Mouse (Mus musculus) T-helper 2 cell (primary cell): ENCODE measurements around the gene Sf3b6.
"Not testable (repeated sequence)": the region's sequence is repeated elsewhere in the genome, so short reads cannot be mapped to it uniquely, and the experiment has no call there.

Experiments
- in situ Hi-C: fragments of 300-600 bp; cut with MboI, MseI; formaldehyde crosslinking; loops from one replicate; pipeline ENCODE4 v1.15.1; 2025; ENCODE audit warnings: high pct_unique_total_duplicates

The Sf3b6 gene

GRCm38 (mm10) chr12:4817361-4818101 lies at the start of gene Sf3b6:
Gene Sf3b6 (plus strand): TSS chr12:4817544.
- in situ Hi-C loops = no loop called here

- in situ Hi-C loops = no loop called here
These were observed 48.6 kb upstream of the Sf3b6 start, which contains the start of the genes Pfn4 and Fam228b for GRCm38 (mm10) chr12:4768492-4769332. Gene Pfn4 (plus strand): TSS chr12:4769022. Gene Fam228b (minus strand): TSS chr12:4769267.

GRCm38 (mm10) chr12:4769333-4769723 lies 48.0 kb upstream of the Sf3b6 start:
- in situ Hi-C loops = no loop called here

- in situ Hi-C loops = no loop called here
These were observed 42.3 kb upstream of the Sf3b6 start for GRCm38 (mm10) chr12:4774895-4775587.

DNA sequence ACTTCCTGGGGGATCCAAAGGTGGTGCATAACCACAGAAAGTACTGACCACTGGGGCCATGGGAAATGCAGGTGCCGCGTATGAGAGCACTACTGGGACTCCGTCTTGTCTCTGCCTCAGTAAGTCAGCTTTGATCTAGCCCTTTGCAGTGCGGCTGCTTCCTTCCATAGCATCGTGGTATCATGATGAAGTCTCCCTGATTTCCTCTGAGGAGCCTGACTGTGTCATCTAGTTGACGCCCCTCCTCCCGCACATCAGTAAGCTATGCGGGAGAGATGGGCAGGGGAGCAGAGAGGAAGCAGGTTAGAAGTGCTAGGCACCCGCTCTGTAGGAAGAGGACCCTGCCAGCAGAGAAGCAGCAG lies 41.8 kb upstream of the Sf3b6 start:
- in situ Hi-C loops = no loop called here

DNA sequence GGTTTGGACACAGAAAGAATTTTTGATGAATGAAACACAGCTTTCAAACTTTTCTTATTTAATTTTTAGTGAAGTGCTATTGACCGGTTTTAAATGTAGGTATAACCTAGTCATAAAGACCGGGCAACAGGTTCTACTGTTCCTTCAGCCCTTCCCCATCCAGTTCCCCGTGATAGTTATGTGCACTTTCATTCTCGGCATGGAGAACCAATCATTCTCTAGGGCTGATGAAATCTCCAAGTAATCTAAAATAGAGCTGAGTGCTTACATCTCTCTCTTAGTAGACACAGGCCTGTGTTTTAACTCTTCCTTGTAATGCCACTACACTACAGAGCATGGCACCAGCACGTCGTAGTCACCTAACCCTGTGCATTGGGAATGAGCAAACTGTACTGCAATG lies 39.6 kb upstream of the Sf3b6 start:
- in situ Hi-C loops = no loop called here

DNA sequence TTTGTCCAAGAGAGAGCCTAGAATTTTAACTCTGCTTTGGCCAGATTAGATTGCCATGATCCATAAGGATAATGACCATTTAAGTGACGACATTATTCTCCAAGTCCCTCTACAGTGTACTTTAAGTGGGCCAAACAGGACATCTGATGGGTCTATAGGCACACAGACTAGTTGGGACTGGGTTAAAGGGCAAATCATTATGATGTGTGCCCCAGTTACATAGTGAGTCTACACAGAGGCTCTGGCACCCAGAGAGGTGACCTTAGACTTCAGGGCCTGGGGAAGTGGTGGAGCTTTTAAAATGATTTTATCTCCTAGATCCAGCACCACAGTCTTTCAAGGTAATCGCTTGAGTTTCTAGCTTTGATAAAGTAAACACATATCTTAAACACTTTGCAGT lies 37.1 kb upstream of the Sf3b6 start:
- in situ Hi-C loops = no loop called here

DNA sequence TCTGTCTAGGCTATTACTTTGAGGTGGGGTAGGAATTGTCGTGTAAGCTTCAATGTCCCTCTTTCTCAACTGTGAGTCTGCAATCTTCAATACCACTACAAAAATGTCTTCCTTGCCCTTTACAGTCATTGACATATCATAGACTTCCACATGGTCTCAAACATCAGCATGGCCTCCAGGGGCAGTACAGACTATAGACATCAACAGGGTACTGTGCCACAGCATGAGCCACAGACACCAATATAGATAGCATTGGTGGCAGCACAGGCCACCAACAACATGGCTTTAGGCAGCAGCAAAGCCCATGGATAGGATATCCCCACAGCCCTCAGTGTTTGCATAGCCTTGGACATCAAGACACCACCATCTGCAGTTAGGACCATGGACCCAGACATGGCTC lies 36.1 kb upstream of the Sf3b6 start:
- in situ Hi-C loops = no loop called here

DNA sequence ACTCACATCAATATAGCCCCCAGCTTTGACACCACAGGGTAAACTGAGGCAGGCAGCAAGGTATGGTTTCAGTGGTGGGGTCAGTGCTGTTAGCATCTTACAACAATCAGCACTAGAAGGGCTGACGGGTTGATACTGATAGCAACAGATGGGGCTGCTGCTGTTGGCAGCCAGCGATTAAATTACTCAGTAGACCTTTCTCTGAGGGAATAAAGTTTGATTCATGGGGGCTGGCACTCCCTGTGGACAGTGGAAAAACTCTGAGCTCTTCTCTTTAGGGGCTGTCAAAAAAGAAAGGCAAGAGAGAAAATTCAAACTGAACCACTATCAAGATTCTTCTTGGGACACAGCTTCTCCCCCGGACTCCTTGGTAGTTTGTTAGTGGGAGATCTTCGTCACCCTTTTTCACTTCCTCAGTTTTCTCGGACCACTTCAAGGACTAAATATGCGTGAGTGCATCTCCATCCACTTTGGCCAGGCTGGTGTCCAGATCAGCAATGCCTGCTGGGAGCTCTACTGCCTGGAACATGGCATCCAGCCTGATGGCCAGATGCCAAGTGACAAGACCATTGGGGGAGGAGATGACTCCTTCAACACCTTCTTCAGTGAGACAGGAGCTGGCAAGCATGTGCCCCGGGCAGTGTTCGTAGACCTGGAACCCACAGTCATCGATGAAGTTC lies 35.5 kb upstream of the Sf3b6 start:
- in situ Hi-C loops = not testable (repeated sequence)

- in situ Hi-C loops = no loop called here
These were observed 33.7 kb upstream of the Sf3b6 start for GRCm38 (mm10) chr12:4783598-4783997.

GRCm38 (mm10) chr12:4784466-4784865 lies 32.9 kb upstream of the Sf3b6 start:
- in situ Hi-C loops = no loop called here

DNA sequence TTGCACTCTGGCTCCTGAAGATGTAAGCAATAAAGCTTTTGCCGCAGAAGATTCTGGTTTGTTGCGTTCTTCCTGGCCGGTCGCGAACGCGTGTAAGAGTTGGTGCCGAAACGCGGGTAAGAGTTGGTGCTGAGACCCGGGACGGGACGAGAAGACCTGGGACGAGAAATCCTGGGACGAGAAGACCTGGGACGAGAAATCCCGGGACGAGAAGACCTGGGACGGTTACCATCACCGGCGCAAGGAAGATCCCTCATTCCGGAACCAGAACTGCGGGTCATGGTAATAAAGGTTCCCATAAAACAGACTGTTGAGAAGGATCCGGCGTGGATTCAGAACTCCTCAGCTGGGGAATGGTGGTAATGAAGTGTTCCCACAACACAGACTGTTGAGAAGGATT lies 29.2 kb upstream of the Sf3b6 start:
- in situ Hi-C loops = not testable (repeated sequence)

GRCm38 (mm10) chr12:4793718-4794117 lies 23.6 kb upstream of the Sf3b6 start:
- in situ Hi-C loops = no loop called here

DNA sequence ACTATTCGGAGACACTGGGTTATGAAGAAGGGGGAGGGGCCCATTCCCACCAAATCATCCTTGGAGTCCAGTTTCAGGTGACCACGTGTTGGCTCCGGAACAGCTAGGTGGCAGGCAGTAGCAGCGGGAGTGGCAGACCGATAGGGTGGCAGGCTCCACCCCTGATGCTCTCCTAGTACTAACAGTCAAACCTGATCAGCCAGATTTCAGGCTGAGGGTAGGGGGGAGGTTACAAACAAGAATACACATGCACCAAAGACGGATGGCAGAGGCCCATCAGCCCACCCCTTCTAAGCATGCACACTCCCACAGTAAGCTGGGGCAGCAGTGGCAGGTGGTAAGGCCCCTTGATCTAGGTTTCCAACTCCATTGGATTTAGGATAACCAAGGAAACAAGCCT lies 19.9 kb upstream of the Sf3b6 start:
- in situ Hi-C loops = not testable (repeated sequence)

GRCm38 (mm10) chr12:4811036-4811435 lies 6.3 kb upstream of the Sf3b6 start:
- in situ Hi-C loops = no loop called here

DNA sequence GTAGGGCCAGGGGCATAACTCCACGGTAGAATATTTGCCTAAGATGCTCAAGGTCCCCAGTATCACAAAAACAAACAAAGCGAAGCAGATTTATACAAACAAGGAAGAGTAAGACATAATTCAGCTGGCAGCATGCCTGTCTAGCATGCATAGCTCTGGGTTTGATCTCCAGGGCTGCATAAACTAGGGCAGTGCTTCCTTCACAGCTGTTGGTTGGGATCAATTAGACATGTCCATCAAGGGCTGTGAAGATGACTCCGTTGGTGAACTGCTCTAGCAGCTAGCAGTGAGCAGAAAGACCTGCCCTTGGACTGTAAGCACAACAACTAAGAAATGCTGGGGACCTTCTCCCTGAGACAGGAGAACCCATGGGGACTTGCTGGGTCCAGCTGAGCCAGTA lies 5.6 kb upstream of the Sf3b6 start:
- in situ Hi-C loops = no loop called here

DNA sequence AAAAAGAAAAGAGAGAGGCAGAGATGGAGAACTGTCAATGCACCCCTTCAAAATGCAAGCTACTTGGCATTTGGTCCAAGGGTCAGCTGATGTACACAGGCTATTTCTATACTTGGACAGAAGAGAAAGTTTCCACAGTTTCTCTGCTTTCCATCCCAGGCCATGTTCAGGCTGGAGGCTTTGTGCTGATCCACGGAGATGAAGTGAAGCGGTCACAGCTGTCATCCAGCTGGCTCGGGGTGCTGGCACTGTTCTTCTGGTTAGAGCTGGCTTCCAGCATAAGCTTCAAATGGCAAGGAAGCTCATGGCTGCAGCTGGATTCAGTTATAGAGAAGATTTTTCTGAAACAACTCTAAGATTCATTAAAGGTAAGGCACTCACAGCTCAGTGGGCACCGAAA lies 3.7 kb upstream of the Sf3b6 start:
- in situ Hi-C loops = no loop called here

- in situ Hi-C loops = no loop called here
These were observed 524 bp upstream of the Sf3b6 start for GRCm38 (mm10) chr12:4816680-4817360.

DNA sequence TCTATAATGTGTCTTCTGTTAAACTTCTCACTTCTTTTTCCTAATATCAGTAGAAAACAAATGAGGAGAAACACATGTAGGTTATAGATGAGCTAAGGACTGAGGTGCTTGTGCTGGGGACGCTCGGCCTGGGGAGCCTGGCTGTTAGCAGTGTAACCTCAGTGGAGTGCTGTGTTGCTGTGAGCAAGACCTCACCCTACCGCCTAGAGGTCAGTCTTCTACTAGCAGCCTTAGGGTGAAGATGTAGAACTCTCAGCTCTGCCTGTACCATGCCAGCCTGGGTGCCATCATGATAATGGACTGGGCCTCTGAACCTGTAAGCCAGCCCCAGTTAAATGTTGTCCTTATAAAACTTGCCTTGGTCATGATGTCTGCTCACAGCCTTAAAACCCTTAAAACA lies 9.9 kb downstream of the Sf3b6 start:
- in situ Hi-C loops = no loop called here

- in situ Hi-C loops = no loop called here
These were observed 19.6 kb downstream of the Sf3b6 start for GRCm38 (mm10) chr12:4836959-4837358.

DNA sequence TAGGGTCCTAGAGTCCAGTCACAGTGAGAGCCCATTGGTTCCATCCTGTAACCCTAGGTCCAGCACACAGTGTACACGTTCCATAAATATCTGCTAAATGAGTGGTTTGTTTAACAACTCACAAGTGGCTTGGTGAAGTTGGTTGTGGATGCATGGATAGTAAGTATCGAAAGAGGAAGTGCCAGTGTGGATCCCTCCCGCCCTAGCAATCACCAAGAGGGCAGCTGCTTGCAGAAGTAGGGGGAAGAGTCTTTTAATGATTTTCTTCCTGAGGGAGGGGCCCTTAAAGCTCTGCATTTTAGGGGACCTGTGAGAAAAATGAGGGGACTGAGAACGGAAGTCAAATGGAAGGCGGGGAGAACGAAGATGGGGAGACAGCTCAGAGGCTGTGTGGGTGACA lies 22.7 kb downstream of the Sf3b6 start:
- in situ Hi-C loops = no loop called here
